Mouse (Mus musculus) midbrain, embryonic 10.5 days (tissue): ENCODE results near the gene Gabrd. TPM values are rescaled to one million over a fixed set of nuclear protein-coding genes. Genes with fewer than 3 reads are reported as not detected.

Experiments used
- DNase-seq: peaks from one replicate; pipeline ENCODE4 v3.0.0-alpha.2; 2017; ENCODE audit warnings: low spot score
- H3K27ac ChIP-seq: fragments of 300-500 bp; sonication (generic); replicated peaks from 2 replicates; pipeline ENCODE4 v1.5.1; 2016; ENCODE audit warnings: mild to moderate bottlenecking
- H3K27me3 ChIP-seq: fragments of 300-500 bp; sonication (generic); 2 replicates; pipeline ENCODE4 v1.6.1; 2016; ENCODE audit warnings: low read depth, mild to moderate bottlenecking; ENCODE audit not compliant: poor library complexity, severe bottlenecking
- H3K36me3 ChIP-seq: fragments of 300-500 bp; sonication (generic); 2 replicates; pipeline ENCODE4 v1.6.1; 2016; ENCODE audit warnings: mild to moderate bottlenecking, moderate library complexity
- H3K4me1 ChIP-seq: fragments of 300-500 bp; sonication (generic); 2 replicates; pipeline ENCODE4 v1.6.1; 2016
- H3K4me3 ChIP-seq: fragments of 300-500 bp; sonication (generic); 2 replicates; pipeline ENCODE4 v1.5.1; 2016; ENCODE audit warnings: mild to moderate bottlenecking, moderate library complexity
- H3K9me3 ChIP-seq: fragments of 300-500 bp; sonication (generic); replicated peaks from 2 replicates; pipeline ENCODE4 v1.6.1; 2016; ENCODE audit warnings: mild to moderate bottlenecking
- WGBS: fragments of 180-500 bp; shearing (Covaris S2); methylation state at CpG from one replicate; pipeline ENCODE4 v1.1.7; 2016; 5-methylcytosine and 5-hydroxymethylcytosine counted together
- polyA plus RNA-seq: library from polyadenylated mRNA; unstranded; fragments of >200 nt; fragmentation: Nextera tagmentation; extraction: Ambion mirVana; gene quantifications from 2 replicates; pipeline ENCODE4 v1.2.1, GENCODE M21; 2016

The Gabrd gene
- polyA plus RNA-seq, 1 experiment from 2014 or later, result not detected

DNA sequence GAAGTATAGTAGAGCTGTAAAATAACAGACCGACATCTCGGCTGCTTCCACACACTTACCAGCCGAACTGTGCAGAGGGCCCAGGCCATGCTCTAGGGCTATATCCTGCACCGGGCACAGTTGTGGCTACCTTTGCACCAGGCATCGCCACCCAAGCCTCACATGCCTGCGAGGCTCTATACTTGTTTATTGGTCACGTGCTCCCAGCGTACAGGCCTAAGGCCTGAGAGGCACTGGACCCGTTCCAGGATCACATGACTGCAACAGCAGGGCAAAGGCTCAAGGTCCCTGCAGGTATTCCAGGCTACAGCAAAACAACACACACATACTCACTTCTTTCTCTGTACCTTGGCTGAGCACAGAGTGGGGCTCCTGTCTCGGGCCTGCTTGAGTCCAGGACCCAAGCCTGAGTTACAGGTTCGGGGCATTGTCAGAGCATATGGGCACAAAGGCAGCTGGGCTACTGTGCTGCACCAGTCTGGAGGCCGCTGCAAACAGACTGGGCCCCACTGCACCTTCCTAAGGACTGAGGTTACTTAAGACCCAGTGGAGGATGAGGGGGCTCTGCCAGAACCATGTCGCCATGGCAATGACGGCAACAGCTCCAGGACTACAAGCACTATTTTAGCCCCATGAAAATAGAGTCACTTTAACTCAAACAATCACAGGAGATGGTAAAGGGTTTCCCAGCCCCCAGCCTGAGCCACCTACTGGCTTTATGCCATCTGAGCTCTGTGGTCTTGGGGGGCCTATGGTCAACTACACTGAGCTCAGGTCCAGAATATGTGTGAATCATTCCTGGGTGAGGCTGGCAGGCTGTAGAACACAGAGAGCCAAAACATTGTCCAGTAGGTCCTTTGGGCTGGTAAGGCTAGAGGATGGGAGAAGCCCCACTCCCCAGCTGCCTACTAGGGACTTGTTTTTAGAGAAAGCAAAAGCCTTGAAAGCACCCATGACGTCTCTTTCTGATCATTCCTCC is 26.9 kb downstream of the Gabrd start:
- H3K27me3 ChIP-seq, result 0 out of 2 replicates have a peak, but pooled peaks cover 3% of the 10 kb centered on the region
- WGBS, result 90% methylated on average over 15 of the region's 15 CpGs
- no peaks in the 10 kb centered on the region for H3K36me3 ChIP-seq
- peaks cover 13% of the 10 kb centered on the region; the same call in 1 of the 2 replicates for H3K4me1 ChIP-seq
- H3K27ac ChIP-seq, result no peak overlapping the region
- DNase-seq, result no peak
- no peaks in the 10 kb centered on the region for H3K9me3 ChIP-seq
- no peak overlapping the region for H3K4me3 ChIP-seq

DNA sequence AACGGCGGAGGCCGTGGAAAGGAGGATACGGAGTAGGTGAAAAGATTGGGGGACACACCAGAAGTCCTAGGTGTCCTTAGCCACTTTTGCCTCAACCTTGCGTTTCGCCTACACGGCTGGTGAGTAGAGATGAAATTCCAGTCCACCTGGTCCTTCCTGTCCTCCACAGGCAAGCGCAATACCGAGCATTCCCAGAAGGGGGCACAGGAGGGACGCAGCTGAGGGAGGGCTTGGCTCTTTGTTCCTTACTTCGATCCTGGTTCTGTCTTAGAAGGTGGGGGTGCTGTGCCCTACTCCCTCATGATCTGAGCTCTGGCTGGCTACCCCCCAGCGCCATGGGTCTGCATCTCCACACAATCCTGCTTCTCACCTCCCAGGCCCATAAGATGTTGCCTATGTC is 29.2 kb downstream of the Gabrd start:
- Histone ChIP-seq H3K36me3 (no peaks in the 10 kb centered on the region), H3K9me3 (no peaks in the 10 kb centered on the region), H3K27ac (peak overlapping the region; percentile 65), H3K4me1 (peaks cover 13% of the 10 kb centered on the region; the same call in 1 of the 2 replicates), H3K4me3 (peak overlapping the region; percentile 27; the same call in 1 of the 2 replicates), H3K27me3 (peaks cover 23% of the 10 kb centered on the region)
- WGBS, result 29% methylated on average over 12 of the region's 12 CpGs
- DNase-seq, result peak; percentile 80

DNA sequence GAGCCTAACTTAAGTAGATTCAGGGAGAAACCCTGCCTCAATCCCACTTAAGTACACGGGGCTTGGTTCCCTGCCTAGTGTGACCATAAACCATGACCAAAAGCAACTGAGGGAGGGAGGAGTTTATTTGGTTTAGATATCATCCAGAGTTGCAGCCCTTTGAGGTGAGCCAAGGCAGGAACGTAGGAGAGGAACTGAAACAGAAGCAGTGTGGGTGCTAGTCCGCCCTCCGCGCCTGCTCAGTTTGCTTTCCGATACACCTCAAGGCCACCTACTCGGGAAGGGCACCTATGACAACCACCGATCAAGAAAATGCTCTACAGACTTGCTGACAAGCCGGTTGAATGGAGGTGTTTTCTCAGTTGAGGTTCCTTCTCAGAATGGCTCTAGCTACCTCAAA is 30.2 kb downstream of the Gabrd start:
- Histone ChIP-seq H3K36me3 (no peaks in the 10 kb centered on the region), H3K9me3 (no peaks in the 10 kb centered on the region), H3K27me3 (peaks cover 32% of the 10 kb centered on the region), H3K27ac (no peak overlapping the region), H3K4me3 (no peak overlapping the region), H3K4me1 (peaks cover 13% of the 10 kb centered on the region; the same call in 1 of the 2 replicates)
- 88% methylated on average over 9 of the region's 9 CpGs for WGBS
- no peak for DNase-seq

DNA sequence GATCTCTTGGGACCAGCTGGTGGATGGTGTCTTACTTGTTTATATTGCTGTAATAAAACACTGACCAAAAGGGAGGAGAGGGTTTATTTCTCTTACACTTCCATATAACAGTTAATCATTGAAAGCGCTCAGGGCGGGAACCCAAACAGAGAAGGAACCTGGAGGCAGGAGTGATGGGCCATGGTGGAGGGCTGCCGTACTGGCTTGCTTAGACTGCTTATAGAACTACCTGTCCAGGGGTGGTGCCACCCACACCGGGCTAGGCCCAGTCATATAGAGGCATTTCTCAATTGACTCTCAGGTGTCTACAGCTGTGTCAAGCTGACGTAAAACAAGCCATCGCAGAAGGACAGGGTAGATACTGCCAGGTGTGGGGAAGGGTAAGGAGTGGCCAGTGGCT is 31.1 kb downstream of the Gabrd start:
- peaks cover 19% of the 10 kb centered on the region for H3K4me1 ChIP-seq
- no peaks in the 10 kb centered on the region for H3K9me3 ChIP-seq
- H3K36me3 ChIP-seq, result no peaks in the 10 kb centered on the region
- 92% methylated on average over 6 of the region's 6 CpGs for WGBS
- no peak overlapping the region for H3K4me3 ChIP-seq
- no peak for DNase-seq
- peaks cover 42% of the 10 kb centered on the region for H3K27me3 ChIP-seq
- no peak overlapping the region for H3K27ac ChIP-seq

DNA sequence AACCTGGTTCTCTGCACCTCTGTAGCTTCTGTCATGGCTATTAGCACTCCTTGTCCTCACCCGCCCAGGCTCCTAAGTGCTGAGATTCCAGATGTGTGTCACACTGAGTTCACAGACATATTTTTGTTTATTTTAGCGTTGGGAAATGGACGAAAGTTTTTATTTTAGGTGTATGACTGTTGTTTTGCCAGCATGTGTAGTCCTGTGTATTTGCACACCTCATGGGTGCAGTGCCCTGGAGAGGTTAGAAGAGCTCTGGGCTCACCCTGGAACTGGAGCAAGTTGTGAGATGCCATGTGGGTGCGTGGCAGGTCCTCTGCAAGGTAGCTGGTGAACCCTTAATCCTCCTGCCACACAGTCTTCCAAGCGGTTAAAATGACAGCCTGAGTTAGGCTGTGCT is 35.5 kb downstream of the Gabrd start:
- 35% methylated on average over 5 of the region's 5 CpGs for WGBS
- Histone ChIP-seq H3K4me3 (no peak overlapping the region), H3K36me3 (no peaks in the 10 kb centered on the region), H3K27me3 (peaks cover 82% of the 10 kb centered on the region), H3K4me1 (peaks cover 26% of the 10 kb centered on the region), H3K9me3 (no peaks in the 10 kb centered on the region), H3K27ac (no peak overlapping the region)
- no peak for DNase-seq

DNA sequence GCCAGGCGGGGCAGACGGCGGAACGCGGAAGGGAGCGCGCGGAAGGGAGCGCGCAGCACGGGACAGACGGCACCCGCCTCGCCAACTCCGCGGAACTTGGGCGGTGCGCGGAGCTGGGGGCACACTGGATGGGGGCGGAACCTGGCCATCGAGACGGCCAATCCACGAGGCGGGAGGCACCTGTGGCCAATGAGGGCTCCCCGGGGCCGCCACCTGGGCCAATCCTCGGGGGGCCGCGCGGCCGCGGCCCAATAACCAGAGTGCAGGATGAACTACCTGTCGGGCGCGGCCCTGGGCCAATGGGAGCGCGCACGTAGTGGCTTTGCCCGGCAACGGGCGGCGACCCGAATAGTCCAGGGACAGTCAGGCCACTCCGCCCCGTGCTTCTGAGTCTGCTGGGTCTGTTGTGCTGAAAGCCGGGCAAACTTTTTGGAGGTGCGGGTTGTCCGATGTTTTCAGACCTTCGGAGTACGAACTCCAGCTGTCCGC is 36.6 kb downstream of the Gabrd start, which contains the start of gene Prkcz:
Gene Prkcz, minus strand, starts transcription at position 59 of the 489 bp plus-strand sequence.
- Histone ChIP-seq H3K4me3 (peak within 1 kb of the TSS; percentile 59), H3K9me3 (no peaks in the 10 kb centered on the region), H3K36me3 (no peaks in the 10 kb centered on the region), H3K27ac (peak within 1 kb of the TSS; percentile 49; the same call in 1 of the 2 replicates), H3K27me3 (peaks cover 82% of the 10 kb centered on the region), H3K4me1 (peaks cover 26% of the 10 kb centered on the region)
- DNase-seq, result peak; percentile 79
- WGBS, result under 1% methylated on average over 49 of the region's 51 CpGs

DNA sequence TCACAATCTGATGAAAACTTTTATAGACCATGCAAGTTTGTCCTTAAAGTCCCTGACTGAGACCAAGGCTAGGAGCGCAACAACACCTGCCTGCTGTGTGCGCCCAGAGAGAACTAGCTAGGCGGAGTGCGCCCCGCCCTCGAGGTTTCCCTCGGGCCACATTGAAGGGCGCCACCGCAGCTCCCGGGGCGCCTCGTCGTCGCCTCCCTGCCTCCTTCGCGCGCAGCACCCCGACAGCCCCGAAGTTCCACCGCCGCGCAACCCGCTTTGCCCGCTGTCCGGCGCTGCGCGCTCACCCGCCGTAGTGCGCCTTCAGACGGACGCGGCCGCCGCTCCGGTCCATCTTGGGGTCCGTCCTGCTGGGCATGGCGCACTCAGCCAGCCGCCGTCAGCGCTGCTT is 37.1 kb downstream of the Gabrd start:
- no peaks in the 10 kb centered on the region for H3K36me3 ChIP-seq
- H3K4me1 ChIP-seq, result peaks cover 26% of the 10 kb centered on the region
- no peak overlapping the region; the same call in 1 of the 2 replicates for H3K27ac ChIP-seq
- under 1% methylated on average over 42 of the region's 42 CpGs for WGBS
- no peaks in the 10 kb centered on the region for H3K9me3 ChIP-seq
- no peak for DNase-seq
- H3K27me3 ChIP-seq, result peaks cover 78% of the 10 kb centered on the region
- H3K4me3 ChIP-seq, result peak overlapping the region; percentile 59

DNA sequence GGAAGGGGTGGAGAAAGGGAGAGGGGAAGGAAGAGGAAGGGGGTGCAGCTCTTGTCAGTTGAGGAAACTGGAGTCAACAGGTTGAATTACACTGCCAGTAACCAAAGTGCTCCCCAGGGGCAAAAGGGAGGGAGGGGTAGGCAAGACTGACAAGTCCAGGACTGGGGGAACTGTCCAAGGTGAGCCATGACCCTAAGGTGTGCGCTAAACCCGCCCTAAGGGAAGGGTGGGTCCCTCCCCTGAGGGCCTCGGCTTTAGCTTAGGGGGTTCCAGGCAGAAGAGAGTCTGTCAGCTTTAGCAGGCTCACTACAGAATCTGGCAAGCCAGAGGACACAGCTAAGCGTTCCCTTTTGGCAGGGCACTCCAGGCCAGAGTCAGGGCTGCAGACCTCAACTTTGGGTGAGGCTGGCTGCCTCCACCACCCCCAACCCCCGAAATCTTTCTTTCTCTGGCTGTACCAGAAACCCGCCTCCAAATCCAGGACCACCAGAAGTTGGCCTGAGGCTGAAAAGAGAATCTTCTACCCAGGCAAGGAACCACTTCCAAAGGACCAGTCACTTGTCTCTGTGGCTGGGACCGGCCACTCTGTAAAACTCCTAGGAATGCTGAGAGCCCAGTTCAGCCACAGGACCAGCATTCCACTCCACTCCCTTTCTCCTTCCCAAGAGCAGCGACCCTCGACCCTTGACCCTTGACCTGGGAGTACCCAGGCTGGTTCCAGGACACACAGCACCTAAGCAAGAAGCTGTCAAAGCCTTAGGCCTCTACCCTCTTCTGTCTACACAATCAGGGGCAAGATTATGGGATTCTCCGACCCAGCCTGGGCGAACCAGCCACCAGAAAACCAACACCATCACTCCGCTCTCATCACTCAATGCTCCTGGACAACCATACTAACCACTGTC is 38.1 kb downstream of the Gabrd start:
- no peaks in the 10 kb centered on the region for H3K9me3 ChIP-seq
- no peak overlapping the region for H3K27ac ChIP-seq
- no peak overlapping the region for H3K4me3 ChIP-seq
- no peaks in the 10 kb centered on the region for H3K36me3 ChIP-seq
- peaks cover 26% of the 10 kb centered on the region for H3K4me1 ChIP-seq
- 41% methylated on average over 12 of the region's 12 CpGs for WGBS
- H3K27me3 ChIP-seq, result peaks cover 70% of the 10 kb centered on the region
- DNase-seq, result no peak

DNA sequence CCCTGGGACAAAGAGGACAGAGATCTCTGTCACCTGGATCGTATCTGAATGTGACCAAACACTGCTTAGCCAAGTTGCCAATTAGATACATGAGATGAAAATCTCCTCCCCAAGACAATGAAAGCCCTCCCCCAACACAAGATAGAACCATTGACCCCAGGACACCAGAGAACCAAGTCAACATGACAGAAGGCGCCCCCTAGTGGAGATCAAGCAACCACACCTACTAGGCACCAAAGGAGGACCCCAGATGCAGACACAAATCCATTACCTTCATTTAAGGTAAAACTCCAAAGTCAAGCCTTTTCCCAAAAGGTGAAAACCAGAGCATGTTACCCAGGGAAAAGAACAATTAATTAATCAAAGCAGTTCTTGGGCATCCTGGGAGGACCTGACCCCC is 40.3 kb downstream of the Gabrd start:
- Histone ChIP-seq H3K9me3 (no peaks in the 10 kb centered on the region), H3K4me3 (no peak overlapping the region), H3K36me3 (no peaks in the 10 kb centered on the region), H3K4me1 (peaks cover 26% of the 10 kb centered on the region), H3K27ac (no peak overlapping the region), H3K27me3 (peaks cover 49% of the 10 kb centered on the region)
- WGBS, result 45% methylated on average over 2 of the region's 2 CpGs
- DNase-seq, result no peak

DNA sequence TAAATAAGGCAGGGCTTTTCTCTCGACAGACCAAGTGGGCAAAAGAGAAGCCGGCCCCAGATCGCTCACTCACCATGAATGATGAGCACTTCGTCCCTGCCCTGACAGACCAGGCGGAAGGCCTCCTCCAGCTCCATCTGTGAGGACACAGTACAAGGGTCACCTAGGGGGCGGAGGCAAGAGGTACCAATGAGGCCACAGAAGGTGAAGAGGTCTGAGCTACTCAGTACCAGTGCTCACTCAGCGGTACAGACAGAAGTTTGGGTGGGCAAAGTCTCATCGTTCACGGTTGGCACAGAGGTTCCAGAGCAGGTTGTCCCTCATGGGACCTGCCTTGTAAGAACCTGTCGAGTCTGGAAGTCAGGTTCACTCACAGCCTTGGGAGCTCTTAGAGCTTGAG is 41.6 kb downstream of the Gabrd start:
- DNase-seq, result no peak

DNA sequence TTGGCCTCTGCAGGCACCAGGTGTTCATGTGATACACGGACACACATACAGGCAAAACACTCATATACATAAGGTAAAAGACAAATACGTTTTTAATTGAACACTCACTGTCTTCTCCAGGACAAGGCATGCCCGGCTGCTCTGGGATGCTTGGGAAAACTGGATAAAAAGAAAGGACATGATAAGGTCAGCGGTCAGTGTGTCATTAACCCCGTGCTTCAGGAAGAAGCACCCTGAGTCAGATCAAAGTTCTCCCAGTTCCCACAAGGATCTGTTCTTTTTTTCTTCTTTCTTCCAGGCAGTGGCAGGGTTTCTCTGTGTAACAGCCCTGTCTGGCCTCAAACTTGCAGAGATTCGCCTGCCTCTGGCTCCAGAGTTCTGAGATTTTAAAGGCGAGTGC is 43.4 kb downstream of the Gabrd start:
- H3K4me3 ChIP-seq, result no peak overlapping the region
- H3K9me3 ChIP-seq, result no peaks in the 10 kb centered on the region
- H3K27me3 ChIP-seq, result peaks cover 18% of the 10 kb centered on the region
- H3K4me1 ChIP-seq, result no peaks in the 10 kb centered on the region
- no peak for DNase-seq
- 82% methylated on average over 7 of the region's 7 CpGs for WGBS
- no peak overlapping the region for H3K27ac ChIP-seq
- no peaks in the 10 kb centered on the region for H3K36me3 ChIP-seq

More for the DNA sequence above, 41.6 kb downstream of the Gabrd start:
- peaks cover 15% of the 10 kb centered on the region for H3K4me1 ChIP-seq
- H3K9me3 ChIP-seq, result no peaks in the 10 kb centered on the region
- H3K27me3 ChIP-seq, result peaks cover 36% of the 10 kb centered on the region
- H3K27ac ChIP-seq, result no peak overlapping the region
- no peaks in the 10 kb centered on the region for H3K36me3 ChIP-seq
- H3K4me3 ChIP-seq, result no peak overlapping the region
- WGBS, result 95% methylated on average over 10 of the region's 10 CpGs

DNA sequence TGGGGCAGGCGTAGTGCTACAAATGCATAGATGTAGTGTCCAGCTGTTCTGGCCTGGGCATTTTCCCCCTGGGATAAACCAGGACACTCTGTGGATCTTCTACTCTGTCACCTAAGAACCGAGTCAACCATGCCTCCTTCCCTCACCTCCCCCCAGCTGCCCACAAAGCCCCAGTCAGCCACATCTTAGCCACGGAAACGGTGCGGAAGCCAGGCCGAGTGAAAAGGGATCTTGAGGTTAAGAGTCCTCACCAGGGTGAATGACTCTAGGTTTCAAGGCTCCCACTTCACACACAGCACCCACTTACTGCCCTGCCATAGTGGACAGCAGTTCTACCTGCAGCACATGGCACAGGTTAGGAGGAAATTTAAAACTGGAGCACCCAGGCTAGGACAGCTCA is 43.9 kb downstream of the Gabrd start:
- 85% methylated on average over 6 of the region's 6 CpGs for WGBS
- no peak overlapping the region for H3K27ac ChIP-seq
- no peaks in the 10 kb centered on the region for H3K36me3 ChIP-seq
- DNase-seq, result no peak
- peaks cover 13% of the 10 kb centered on the region for H3K27me3 ChIP-seq
- no peaks in the 10 kb centered on the region for H3K4me1 ChIP-seq
- no peak overlapping the region for H3K4me3 ChIP-seq
- no peaks in the 10 kb centered on the region for H3K9me3 ChIP-seq
